20 mouse cellular contexts compared by ENCODE assay signal in genomic region chr16:94822611-94823010, GRCm38 (mm10).
"Had no signal": no experiment of that assay in that cellular context is flagged by ENCODE, and none has a peak within 500 bp of the region (broad histone marks: within the 10 kb centered on the region; RNA-seq: fewer than 3 reads in every experiment).

No protein-coding gene starts in this region.

- H3K9ac ChIP-seq: limb, embryonic 12.5 days; limb, embryonic 15.5 days; liver, embryonic 14.5 days; liver, postnatal 0 days; lung, embryonic 14.5 days; midbrain, embryonic 12.5 days; midbrain, embryonic 15.5 days; neural tube, embryonic 12.5 days; neural tube, embryonic 15.5 days; stomach, embryonic 15.5 days had no signal

- DNase-seq: kidney, postnatal 25 days; left cerebral cortex, postnatal 4 days; liver, postnatal 0 days; lung, embryonic 14.5 days; right cerebral cortex, adult 18-20 months; right cerebral cortex, postnatal 14 days; spleen, adult 18-20 months; thymus, postnatal 25 days had no signal

- H3K4me2 ChIP-seq: limb, embryonic 12.5 days; limb, embryonic 15.5 days; liver, embryonic 11.5 days; lung, embryonic 14.5 days; midbrain, embryonic 12.5 days; midbrain, embryonic 15.5 days; neural tube, embryonic 12.5 days; neural tube, embryonic 15.5 days; stomach, embryonic 15.5 days had no signal

- H3K27me3 ChIP-seq: limb, embryonic 12.5 days; limb, embryonic 15.5 days; midbrain, embryonic 12.5 days; midbrain, embryonic 15.5 days; neural tube, embryonic 12.5 days; neural tube, embryonic 15.5 days; stomach, embryonic 15.5 days had no signal

- H3K4me1 ChIP-seq: midbrain, embryonic 12.5 days; midbrain, embryonic 15.5 days; stomach, embryonic 15.5 days had no signal

- ATAC-seq: liver, postnatal 0 days; lung, postnatal 0 days; midbrain, embryonic 15.5 days had no signal

- H3K4me3 ChIP-seq: limb, embryonic 12.5 days; limb, embryonic 15.5 days; midbrain, embryonic 12.5 days; midbrain, embryonic 15.5 days; neural tube, embryonic 12.5 days; neural tube, embryonic 15.5 days; stomach, embryonic 15.5 days had no signal

- H3K9me3 ChIP-seq: limb, embryonic 12.5 days; limb, embryonic 15.5 days; midbrain, embryonic 12.5 days; midbrain, embryonic 15.5 days; neural tube, embryonic 12.5 days; neural tube, embryonic 15.5 days; stomach, embryonic 15.5 days had no signal

- H3K27ac ChIP-seq: kidney, postnatal 0 days; limb, embryonic 12.5 days; limb, embryonic 15.5 days; liver, embryonic 14.5 days; macrophage; midbrain, embryonic 12.5 days; midbrain, embryonic 15.5 days; neural tube, embryonic 12.5 days; neural tube, embryonic 15.5 days; stomach, embryonic 15.5 days had no signal

- H3K36me3 ChIP-seq: limb, embryonic 12.5 days; limb, embryonic 15.5 days; midbrain, embryonic 12.5 days; midbrain, embryonic 15.5 days; neural tube, embryonic 12.5 days; neural tube, embryonic 15.5 days; stomach, embryonic 15.5 days had no signal
